Mouse (Mus musculus) liver, postnatal 0 days (tissue): ENCODE data around the gene Gm3336.

Experiments
- CTCF ChIP-seq: sonication (generic); IDR thresholded peaks from 2 replicates; pipeline ENCODE4 v1.5.1; 2016; ENCODE audit warnings: antibody characterized with exemption, low read depth
- EP300 ChIP-seq: IDR thresholded peaks from 2 replicates; pipeline ENCODE4 v1.6.1; 2016; ENCODE audit warnings: antibody characterized with exemption, low read depth, mild to moderate bottlenecking

- TF ChIP-seq CTCF (no peak), EP300 (no peak)
Measured at GRCm38 (mm10) chr8:70749097-70749674, 30.8 kb downstream of the Gm3336 start.
